Mouse (Mus musculus) megakaryocyte, embryonic 14.5 days (primary cell): ENCODE measurements around the gene Atf7ip.

Experiments used
- FLI1 ChIP-seq: IDR thresholded peaks from 2 replicates; pipeline ENCODE4 v1.6.1; 2012; ENCODE audit warnings: low read length, inconsistent platforms, mixed read lengths
- GATA1 ChIP-seq: IDR thresholded peaks from 3 replicates; pipeline ENCODE4 v1.6.1; 2012; ENCODE audit warnings: mixed read lengths, low read length, inconsistent platforms, borderline replicate concordance

DNA sequence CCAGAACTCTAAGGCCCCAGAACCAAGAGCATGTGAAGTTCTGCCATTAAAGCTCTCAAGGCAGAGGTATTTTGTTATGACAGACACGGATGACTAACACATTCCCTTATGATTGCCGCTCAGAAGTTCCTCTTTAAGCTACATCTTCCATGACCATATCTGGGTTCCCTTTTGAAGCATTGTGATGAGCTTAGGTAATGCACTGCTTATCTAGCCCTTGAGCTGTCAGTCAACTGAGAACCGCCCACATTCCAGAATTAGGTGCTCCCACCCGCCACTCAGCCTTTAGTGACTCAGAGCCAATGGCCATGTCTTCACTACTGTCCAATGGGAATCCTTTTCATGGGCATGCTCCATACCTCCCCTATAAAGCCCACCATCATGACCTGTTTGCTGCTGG lies 13.7 kb upstream of the Atf7ip start:
- TF ChIP-seq GATA1 = no peak
- TF ChIP-seq FLI1 = no peak
